8 mouse cellular contexts compared by ENCODE assay signal in genomic region chr5:115907037-115908009, GRCm38 (mm10).
A peak's percentile ranks its signal among the peaks of the same experiment; 100 is the strongest.
DNase-seq lines count a peak whose midpoint lies in the region; ATAC-seq and TF ChIP-seq lines count a peak whose summit lies in the region.

No protein-coding gene starts in this region.

- H3K27ac ChIP-seq in kidney, postnatal 0 days: no peak overlapping the region
- no peak overlapping the region for H3K27ac ChIP-seq in liver, embryonic 13.5 days
- peak overlapping the region; percentile 4; the same call in 1 of the 2 replicates for H3K27ac ChIP-seq in neural tube, embryonic 13.5 days (replicated peaks)

- peaks cover 11% of the 10 kb centered on the region; the same call in 1 of the 2 replicates for H3K4me1 ChIP-seq in kidney, postnatal 0 days (replicated peaks; ENCODE audit: insufficient read depth, low read length)
- H3K4me1 ChIP-seq in liver, embryonic 13.5 days (replicated peaks): peaks cover 29% of the 10 kb centered on the region
- H3K4me1 ChIP-seq in neural tube, embryonic 13.5 days (replicated peaks): peaks cover 30% of the 10 kb centered on the region

- WGBS in kidney, postnatal 0 days: 8% methylated on average over 38 of the region's 38 CpGs
- 56% methylated on average over 38 of the region's 38 CpGs for WGBS in liver, embryonic 13.5 days (ENCODE audit: insufficient replicate concordance)
- 5% methylated on average over 38 of the region's 38 CpGs for WGBS in neural tube, embryonic 13.5 days

- H3K9me3 ChIP-seq in kidney, postnatal 0 days (replicated peaks; ENCODE audit: low read length): no peaks in the 10 kb centered on the region
- H3K9me3 ChIP-seq in liver, embryonic 13.5 days (replicated peaks): no peaks in the 10 kb centered on the region
- no peaks in the 10 kb centered on the region for H3K9me3 ChIP-seq in neural tube, embryonic 13.5 days

- no peaks in the 10 kb centered on the region for H3K36me3 ChIP-seq in kidney, postnatal 0 days (ENCODE audit: insufficient read depth, low read length)
- peaks cover 50% of the 10 kb centered on the region for H3K36me3 ChIP-seq in liver, embryonic 13.5 days
- H3K36me3 ChIP-seq in neural tube, embryonic 13.5 days: no peaks in the 10 kb centered on the region

- H3K27me3 ChIP-seq in kidney, postnatal 0 days (ENCODE audit: insufficient read depth, low read length): no peaks in the 10 kb centered on the region
- no peaks in the 10 kb centered on the region for H3K27me3 ChIP-seq in liver, embryonic 13.5 days
- H3K27me3 ChIP-seq in neural tube, embryonic 13.5 days: peaks cover 3% of the 10 kb centered on the region; the same call in 1 of the 2 replicates

- peak; percentile 55 for TF ChIP-seq CTCF in kidney, postnatal 0 days (IDR thresholded peaks at IDR 0.05; ENCODE audit: low read depth)

- peak; percentile 64 for ATAC-seq in kidney, postnatal 0 days (replicated peaks; ENCODE audit: low FRiP score, low read depth)
- peak; percentile 35; the same call in 1 of the 2 replicates for ATAC-seq in liver, embryonic 13.5 days (ENCODE audit: low read depth)
- peak; percentile 67 for ATAC-seq in neural tube, embryonic 13.5 days (ENCODE audit: low read depth)
- ATAC-seq in activated CD4-positive, CD25-positive, alpha-beta regulatory T cell, adult 4 months: no peak

- H3K9ac ChIP-seq in kidney, postnatal 0 days (ENCODE audit: low read depth, low read length): peak overlapping the region; percentile 40; the same call in 1 of the 2 replicates
- H3K9ac ChIP-seq in liver, embryonic 13.5 days: no peak overlapping the region
- peak overlapping the region; percentile 67 for H3K9ac ChIP-seq in neural tube, embryonic 13.5 days

- peak; percentile 33 for DNase-seq in gastrocnemius, postnatal 10 days
- DNase-seq in gastrocnemius, adult 18-20 months (ENCODE audit: low spot score): no peak
- peak; percentile 57 for DNase-seq in embryo, embryonic 10 days (ENCODE audit: low spot score)
- peak; percentile 4 to 6 for DNase-seq in heart, adult 9 months (ENCODE audit: low spot score in 2 of 2)
- DNase-seq in kidney, postnatal 0 days (ENCODE audit: low spot score): peak; percentile 65
- DNase-seq in liver, embryonic 13.5 days: no peak

- H3K4me2 ChIP-seq in kidney, postnatal 0 days (ENCODE audit: low read length): peak overlapping the region; percentile 71
- peak overlapping the region; percentile 55 for H3K4me2 ChIP-seq in liver, embryonic 13.5 days
- peak overlapping the region; percentile 65 for H3K4me2 ChIP-seq in neural tube, embryonic 13.5 days

- H3K4me3 ChIP-seq in kidney, postnatal 0 days (replicated peaks; ENCODE audit: low read depth, low read length): peak overlapping the region; percentile 27
- H3K4me3 ChIP-seq in liver, embryonic 13.5 days (replicated peaks): peak overlapping the region; percentile 25
- H3K4me3 ChIP-seq in neural tube, embryonic 13.5 days: peak overlapping the region; percentile 45

Comparison
In these comparisons a context has a peak if more than half of its experiments do, and no peak if none do; other contexts are left out.
1. DNase-seq: peak in gastrocnemius, postnatal 10 days (single experiment), embryo, embryonic 10 days (single experiment), heart, adult 9 months (2 of 2) and kidney, postnatal 0 days (single experiment); none in gastrocnemius, adult 18-20 months (single experiment) and liver, embryonic 13.5 days (single experiment).
2. Peak in every context shown above with its lines, with median percentiles within 50 percentile points of each other: H3K4me2 ChIP-seq and H3K4me3 ChIP-seq.